Mouse (Mus musculus) spleen, embryonic (tissue): Measurements from ENCODE around the gene Smg6.

Source experiments
- CTCF ChIA-PET: fragments of 350-600 bp; sonication (Branson Sonifier 250); formaldehyde crosslinking; loops from one replicate; lab custom pipeline; 2022; lab: Charles Lee

Gene Smg6

DNA sequence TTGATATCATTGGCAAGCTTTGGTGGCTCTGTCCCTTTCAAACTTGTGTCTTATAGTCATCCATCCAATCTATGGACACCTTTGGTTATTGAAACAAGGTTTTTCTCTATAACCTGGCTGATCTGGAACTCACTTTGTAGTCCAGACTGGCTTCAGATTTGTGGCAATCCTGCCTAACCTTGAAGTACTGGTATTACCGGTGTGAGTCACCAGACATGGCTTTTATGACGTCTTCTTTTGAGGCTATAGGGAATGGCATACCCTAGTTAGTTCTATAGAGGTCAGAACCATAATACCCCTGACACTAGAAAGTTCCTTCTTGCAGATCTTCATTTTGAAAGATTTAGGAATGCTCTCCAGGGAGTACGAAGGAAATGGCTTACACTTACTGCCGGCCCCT is 120.2 kb downstream of the Smg6 start:
- CTCF ChIA-PET: interaction anchor here (0.5 kb wide), 1 partner anchor 9 kb away, joined by 5 read pairs; no protein-coding TSS in a partner anchor

DNA sequence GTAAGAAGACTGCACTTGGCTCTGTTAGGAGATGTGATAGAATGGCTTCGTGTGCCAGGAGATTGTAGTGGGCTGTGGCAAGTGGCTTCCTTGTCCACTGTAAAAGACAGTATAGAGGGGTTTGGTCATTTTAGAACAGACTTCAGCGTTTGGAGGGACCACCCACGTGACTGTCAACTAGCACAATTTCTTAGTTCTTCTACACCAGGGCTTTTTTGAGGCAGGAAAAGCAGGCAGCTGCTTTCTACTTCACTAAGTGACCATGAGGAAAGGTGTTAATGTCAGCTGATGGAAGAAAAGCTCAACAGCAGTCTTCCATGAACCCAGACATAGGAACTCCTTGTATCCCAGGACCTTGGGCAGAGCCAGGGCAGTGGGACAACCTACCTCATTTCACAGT is 121.0 kb downstream of the Smg6 start:
- CTCF ChIA-PET: no interaction called here

- CTCF ChIA-PET: no interaction called here
Observed at GRCm38 (mm10) chr11:75047066-75047465, 121.4 kb downstream of the Smg6 start.

DNA sequence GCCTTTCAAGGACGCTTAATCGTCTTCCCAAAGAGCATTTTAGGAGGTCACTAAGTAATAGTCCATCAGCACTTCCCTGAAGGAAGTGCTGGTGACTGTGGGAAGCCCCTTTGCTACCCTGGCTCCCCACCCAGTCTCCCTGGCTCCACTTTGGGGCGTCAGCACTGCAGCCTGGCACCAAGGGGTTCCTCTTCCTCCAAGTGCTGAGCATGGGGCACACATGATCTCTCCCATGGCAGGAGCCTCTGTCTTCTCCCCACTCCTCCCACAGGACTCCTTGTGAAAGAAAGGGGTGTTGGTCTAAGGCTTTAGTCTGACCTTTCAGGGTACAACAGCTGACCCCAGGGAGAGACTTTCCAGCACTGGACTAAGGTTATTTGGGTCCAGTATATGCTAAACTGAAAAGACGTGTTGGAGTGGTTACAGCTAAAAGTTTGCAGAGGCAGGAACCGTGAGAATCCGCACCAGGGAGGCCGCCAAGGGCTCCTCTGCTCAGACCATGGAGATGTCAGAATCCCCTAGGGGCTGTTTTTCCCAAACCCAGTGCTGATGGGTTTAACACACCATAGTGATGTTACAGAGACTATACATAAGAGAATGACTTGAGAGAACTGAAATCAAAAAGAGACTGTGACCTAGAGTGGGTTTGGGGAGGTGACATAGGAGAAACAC is 122.2 kb downstream of the Smg6 start:
- CTCF ChIA-PET: no interaction called here

- CTCF ChIA-PET: no interaction called here
Observed at GRCm38 (mm10) chr11:75049146-75049545, 123.5 kb downstream of the Smg6 start.

DNA sequence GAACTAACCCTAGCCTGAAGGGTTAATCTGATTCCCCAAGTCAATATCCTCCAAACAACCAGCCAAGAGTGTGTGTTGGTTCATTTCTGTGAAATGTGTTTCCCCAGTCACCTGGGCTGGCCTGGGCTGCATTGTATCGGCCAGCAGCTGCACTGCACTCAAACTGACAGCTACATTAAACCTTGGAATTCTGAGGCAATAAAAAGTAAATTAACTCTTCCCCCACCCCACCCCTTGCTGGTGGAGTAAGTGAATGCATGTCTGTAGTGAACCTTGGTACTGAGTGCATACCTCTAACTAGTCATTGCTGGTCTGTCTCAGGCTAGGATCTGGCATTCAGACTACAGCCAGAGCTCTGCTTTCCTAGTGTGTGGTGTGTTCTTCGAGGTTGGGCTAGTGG is 124.2 kb downstream of the Smg6 start:
- CTCF ChIA-PET: no interaction called here

- CTCF ChIA-PET: interaction anchor here (0.6 kb wide), 1 partner anchor 358 kb away, joined by 3 read pairs; no protein-coding TSS in a partner anchor
Observed at GRCm38 (mm10) chr11:75051239-75051638, 125.6 kb downstream of the Smg6 start.

- CTCF ChIA-PET: interaction anchor here (0.6 kb wide), 1 partner anchor 358 kb away, joined by 3 read pairs; no protein-coding TSS in a partner anchor
Observed at GRCm38 (mm10) chr11:75051712-75052550, 126.3 kb downstream of the Smg6 start.

DNA sequence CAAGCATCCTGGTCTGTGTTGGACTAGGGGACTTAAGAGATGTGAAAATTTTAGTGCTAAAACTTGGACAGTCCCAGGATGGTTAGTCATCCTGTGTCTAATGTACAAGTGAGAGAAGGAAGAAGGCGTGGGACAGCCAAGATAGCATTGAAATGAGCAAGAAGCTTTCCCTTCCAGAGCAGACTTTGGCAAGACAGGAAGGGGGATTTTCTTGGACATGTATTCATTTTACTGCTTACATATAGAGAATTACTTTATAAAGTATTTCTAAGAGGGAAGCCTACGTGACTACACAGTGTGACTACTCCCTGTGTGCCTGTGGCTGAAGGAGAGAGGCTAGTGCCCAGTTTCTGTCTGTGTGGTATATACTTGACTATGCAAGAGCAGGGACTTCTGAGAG is 127.4 kb downstream of the Smg6 start:
- CTCF ChIA-PET: no interaction called here

GRCm38 (mm10) chr11:75053722-75054121 is 128.1 kb downstream of the Smg6 start:
- CTCF ChIA-PET: no interaction called here

DNA sequence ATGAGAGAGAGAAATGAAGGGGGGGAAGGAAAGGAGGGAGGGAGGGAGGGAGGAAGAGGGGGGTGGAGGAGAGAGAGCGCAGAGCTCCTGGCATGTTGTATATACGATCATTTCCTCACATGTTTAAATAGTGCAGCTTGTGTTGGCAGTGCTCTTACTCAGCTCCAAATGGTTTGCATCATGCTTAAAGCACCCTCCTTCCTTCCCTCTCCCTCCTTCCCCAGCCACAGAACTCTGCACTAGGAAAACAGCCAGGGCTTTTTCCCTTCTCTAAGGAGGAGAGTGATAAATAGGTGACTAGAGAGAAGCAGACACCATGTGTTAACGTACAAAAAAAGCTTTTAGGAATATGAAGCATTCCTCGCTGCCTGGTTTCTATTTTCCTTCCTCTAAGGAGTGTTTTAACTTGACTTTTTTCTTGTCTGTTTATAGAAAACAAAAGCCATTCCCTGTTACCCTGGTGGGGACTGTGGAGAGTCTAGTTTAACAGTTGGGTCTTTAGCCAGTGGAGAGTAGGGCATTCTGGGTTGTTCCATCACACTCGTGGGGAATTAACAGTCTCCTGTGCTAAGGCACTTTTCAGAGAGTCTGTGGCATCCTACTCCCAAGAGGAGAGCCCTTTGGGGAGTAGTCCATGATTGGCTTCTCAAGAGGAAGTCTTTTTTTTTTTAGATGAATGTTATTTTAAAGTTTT is 128.7 kb downstream of the Smg6 start:
- CTCF ChIA-PET: interaction anchor here (0.7 kb wide), 1 partner anchor 9 kb away, joined by 5 read pairs; no protein-coding TSS in a partner anchor

DNA sequence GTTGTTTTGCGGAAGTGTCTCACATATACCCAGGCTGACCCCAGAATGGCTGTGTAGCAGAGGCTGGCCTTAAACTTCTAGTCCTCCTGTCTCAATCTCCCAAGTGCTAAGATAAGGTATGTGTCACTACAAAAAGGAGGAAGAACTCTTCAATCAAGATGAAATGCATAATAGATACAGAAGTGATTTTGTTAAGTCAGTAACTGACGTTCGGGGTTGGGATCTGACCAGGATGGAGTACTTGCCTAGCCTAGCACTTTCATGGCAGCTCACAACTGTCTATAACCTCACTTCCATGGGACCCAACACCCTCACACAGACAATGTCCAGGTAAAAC is 129.2 kb downstream of the Smg6 start:
- CTCF ChIA-PET: interaction anchor here (0.7 kb wide), 1 partner anchor 9 kb away, joined by 5 read pairs; no protein-coding TSS in a partner anchor

DNA sequence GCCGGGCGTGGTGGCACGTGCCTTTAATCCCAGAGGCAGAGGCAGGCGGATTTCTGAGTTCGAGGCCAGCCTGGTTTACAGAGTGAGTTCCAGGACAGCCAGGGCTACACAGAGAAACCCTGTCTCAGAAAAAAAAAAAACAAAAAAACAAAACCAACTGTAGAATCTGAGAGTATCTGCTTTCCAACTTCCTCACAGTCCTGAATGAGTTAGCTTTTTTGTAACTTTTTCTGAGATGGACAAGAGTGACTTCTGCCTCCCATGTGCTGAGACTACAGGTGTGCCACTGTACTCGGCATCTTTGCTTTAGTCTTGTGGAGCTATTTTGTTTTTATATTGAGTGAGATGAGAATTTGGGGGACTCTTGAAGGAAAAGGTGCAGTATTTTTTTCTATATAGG is 137.0 kb downstream of the Smg6 start:
- CTCF ChIA-PET: no interaction called here

DNA sequence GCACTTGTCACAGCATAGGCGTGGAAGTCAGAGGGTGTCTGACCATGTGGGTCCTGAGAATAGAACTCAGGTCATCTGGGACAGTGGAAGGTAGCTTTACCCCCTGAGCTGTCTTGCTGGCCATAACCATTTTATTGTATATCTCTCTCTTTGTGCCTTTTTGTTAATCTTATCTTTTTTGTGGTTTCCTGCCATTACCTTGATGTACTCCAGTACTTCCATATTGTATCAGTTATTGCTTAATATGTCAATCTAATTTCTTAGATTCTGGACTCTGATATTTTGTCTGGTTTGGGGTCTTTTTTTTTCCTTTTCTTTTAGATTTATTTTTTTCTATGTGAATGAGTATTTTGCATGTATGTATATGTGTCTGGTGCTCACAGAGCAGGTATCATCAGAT is 138.6 kb downstream of the Smg6 start:
- CTCF ChIA-PET: no interaction called here

DNA sequence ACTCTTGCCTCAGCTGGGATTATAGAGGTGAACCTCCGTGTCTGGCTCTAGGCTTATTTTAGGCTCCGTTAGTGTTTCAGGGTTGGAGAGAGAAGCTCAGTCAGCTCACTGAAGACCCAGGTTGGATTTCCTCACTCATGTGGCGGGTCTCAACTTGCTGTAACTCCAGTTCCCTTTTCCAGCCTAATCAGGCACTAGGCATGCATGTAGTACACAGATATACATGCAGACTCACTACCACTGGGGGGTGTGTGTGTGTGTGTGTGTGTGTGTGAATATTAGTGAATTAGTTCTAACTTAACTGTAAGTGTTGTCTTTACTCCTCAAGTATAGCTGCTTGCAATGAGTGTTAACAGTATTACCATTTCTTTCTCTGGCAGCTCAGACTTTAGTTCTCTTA is 145.7 kb downstream of the Smg6 start:
- CTCF ChIA-PET: interaction anchor here (0.5 to 0.9 kb wide), 2 partner anchors 8 to 15 kb away, joined by 7 to 13 read pairs; no protein-coding TSS in a partner anchor

DNA sequence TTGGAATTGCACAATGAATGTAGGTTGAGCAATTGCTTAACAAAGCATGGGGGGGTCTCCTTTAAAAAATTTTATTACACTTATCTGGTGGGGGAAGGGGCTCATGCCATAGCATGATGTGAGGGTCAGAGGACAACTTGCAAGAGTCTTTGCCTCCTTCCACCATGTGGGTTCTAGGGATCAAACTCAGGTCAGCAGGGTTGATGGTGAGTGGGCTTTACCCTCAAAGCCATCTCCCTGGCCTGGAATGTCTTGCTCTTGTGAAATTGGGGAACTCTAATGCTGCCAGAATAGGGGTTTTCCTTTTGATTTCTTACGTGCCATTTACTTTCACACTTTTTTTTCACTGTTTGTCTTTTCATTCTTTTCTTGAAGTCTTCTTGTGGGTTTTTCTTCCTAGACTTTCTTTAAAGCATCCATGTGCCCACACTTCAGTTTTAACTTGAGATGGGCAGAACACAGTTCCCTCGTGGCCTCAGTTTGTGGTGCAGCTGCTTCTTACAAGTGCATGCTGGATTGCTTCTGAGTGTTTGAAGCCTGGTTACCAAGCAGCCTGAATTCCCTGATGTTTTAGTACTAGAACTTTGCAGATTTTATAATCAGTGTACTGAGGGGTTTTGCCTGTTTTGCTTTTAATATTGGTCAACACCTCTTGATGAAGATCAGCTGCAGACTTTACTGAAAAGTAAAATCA is 147.5 kb downstream of the Smg6 start:
- CTCF ChIA-PET: no interaction called here

- CTCF ChIA-PET: no interaction called here
Observed at GRCm38 (mm10) chr11:75073696-75074095, 148.1 kb downstream of the Smg6 start.

DNA sequence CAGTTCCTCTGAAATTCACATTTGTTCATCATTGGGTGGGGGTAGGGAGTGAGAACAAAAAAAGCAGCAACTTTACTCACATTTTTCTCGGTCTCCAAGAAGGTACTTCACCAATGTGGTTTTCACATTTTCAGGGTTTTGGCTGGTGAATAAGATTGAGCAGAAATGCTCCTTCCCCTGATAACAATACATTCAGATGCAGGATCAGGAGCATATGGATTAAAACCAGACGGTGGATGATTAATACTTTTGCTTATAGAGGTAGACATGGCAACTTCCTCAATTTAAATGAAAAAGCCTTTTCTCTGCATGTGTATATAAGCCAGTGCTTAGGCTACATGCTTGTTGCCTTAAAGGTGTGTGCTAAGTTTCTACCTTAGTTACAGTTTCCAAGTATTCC is 148.9 kb downstream of the Smg6 start:
- CTCF ChIA-PET: no interaction called here

- CTCF ChIA-PET: interaction anchor here (0.6 kb wide), 1 partner anchor 89 kb away, joined by 3 read pairs; no protein-coding TSS in a partner anchor
Observed at GRCm38 (mm10) chr11:75078616-75079015, 153.0 kb downstream of the Smg6 start.

DNA sequence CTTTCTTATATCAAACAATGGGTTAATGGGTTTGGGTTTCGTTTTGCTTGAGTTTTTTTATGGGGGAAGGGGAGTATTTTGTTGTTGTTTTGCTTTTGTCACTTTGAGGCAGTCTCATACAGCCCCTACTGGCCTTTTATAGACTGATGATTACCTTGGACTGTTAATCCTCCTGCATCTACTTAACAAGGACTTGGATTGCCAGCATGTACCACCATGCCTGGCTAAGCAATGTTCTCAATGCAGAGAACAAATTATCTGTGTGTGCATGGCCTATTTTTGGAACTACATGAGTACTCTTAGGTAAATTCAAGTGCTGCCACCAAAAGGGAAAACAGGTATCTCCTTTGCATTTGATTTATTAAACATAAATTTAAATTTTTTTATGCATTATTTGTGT is 157.4 kb downstream of the Smg6 start:
- CTCF ChIA-PET: no interaction called here

- CTCF ChIA-PET: no interaction called here
Observed at GRCm38 (mm10) chr11:75092159-75092558, 166.5 kb downstream of the Smg6 start.
